Mouse (Mus musculus) embryonic facial prominence, embryonic 15.5 days (tissue): ENCODE measurements around the gene Tdrd3. TPM values are rescaled to one million over a fixed set of nuclear protein-coding genes. Genes with fewer than 3 reads are reported as not detected.

Experiments
- ATAC-seq: fragments of 200-750 bp; cut with Nextera tagmentation; 2 replicates; pipeline ENCODE4 v1.8.0; 2017; ENCODE audit warnings: low read depth, moderate TSS enrichment; ENCODE audit not compliant: insufficient number of reproducible peaks, low FRiP score, low TSS enrichment
- H3K27ac ChIP-seq: fragments of 300-500 bp; sonication (generic); replicated peaks from 2 replicates; pipeline ENCODE4 v1.5.1; 2015; ENCODE audit warnings: mild to moderate bottlenecking, inconsistent platforms
- H3K27me3 ChIP-seq: fragments of 300-500 bp; sonication (generic); 2 replicates; pipeline ENCODE4 v1.6.1; 2015; ENCODE audit warnings: inconsistent platforms
- H3K36me3 ChIP-seq: fragments of 300-500 bp; sonication (generic); 2 replicates; pipeline ENCODE4 v1.6.1; 2015; ENCODE audit warnings: mild to moderate bottlenecking, inconsistent platforms
- H3K4me1 ChIP-seq: fragments of 300-500 bp; sonication (generic); 2 replicates; pipeline ENCODE4 v1.6.1; 2015; ENCODE audit warnings: inconsistent platforms
- H3K4me2 ChIP-seq: fragments of 300-500 bp; sonication (generic); replicated peaks from 2 replicates; pipeline ENCODE4 v1.6.1; 2015; ENCODE audit warnings: mild to moderate bottlenecking, inconsistent platforms
- H3K4me3 ChIP-seq: fragments of 300-500 bp; sonication (generic); replicated peaks from 2 replicates; pipeline ENCODE4 v1.5.1; 2015; ENCODE audit warnings: mild to moderate bottlenecking, inconsistent platforms
- H3K9ac ChIP-seq: fragments of 300-500 bp; sonication (generic); 2 replicates; pipeline ENCODE4 v1.6.1; 2015; ENCODE audit warnings: inconsistent platforms
- H3K9me3 ChIP-seq: fragments of 300-500 bp; sonication (generic); replicated peaks from 2 replicates; pipeline ENCODE4 v1.6.1; 2016; ENCODE audit warnings: inconsistent platforms
- WGBS: fragments of 180-500 bp; shearing (Covaris S2); methylation state at CpG from one replicate; pipeline ENCODE4 v1.1.7; 2015; 5-methylcytosine and 5-hydroxymethylcytosine counted together
- polyA plus RNA-seq: library from polyadenylated mRNA; unstranded; fragments of >200 nt; fragmentation: Nextera tagmentation; extraction: Ambion mirVana; gene quantifications from 2 replicates; pipeline ENCODE4 v1.2.1, GENCODE M21; 2015

The Tdrd3 gene
- polyA plus RNA-seq, 1 experiment from 2014 or later, result 32.3 TPM

DNA sequence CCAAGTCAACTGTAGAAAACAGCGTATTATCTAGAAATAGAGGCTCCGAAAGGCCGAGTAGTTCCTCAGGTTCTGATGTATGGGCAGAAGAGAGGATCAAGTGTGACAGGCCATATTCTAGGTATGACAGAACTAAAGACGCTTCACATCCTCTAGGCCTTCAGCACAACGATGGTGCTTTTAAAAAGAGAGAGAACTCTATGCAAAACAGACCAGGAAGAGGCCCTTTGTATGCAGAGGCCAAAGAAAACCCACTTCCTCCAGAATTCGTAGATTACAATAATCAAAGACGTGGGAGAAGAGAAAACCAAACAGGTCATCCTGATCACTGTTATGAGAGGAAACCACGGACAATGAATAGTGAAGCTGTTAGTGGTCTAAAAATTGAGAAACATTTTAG lies 89.5 kb downstream of the Tdrd3 start:
- Histone ChIP-seq H3K27ac (no peak overlapping the region), H3K4me1 (no peaks in the 10 kb centered on the region), H3K4me2 (no peak overlapping the region), H3K9ac (no peak overlapping the region), H3K36me3 (peaks cover 18% of the 10 kb centered on the region), H3K27me3 (no peaks in the 10 kb centered on the region), H3K4me3 (no peak overlapping the region), H3K9me3 (no peaks in the 10 kb centered on the region)
- WGBS, result 89% methylated on average over 8 of the region's 8 CpGs
- no peak for ATAC-seq

GRCm38 (mm10) chr14:87515281-87515680 lies 98.8 kb downstream of the Tdrd3 start:
- no peaks in the 10 kb centered on the region for H3K27me3 ChIP-seq
- H3K4me3 ChIP-seq, result no peak overlapping the region
- H3K4me1 ChIP-seq, result no peaks in the 10 kb centered on the region
- no peak overlapping the region for H3K27ac ChIP-seq
- WGBS, result 73% methylated on average over 3 of the region's 3 CpGs
- ATAC-seq, result no peak
- no peak overlapping the region for H3K4me2 ChIP-seq
- no peaks in the 10 kb centered on the region; the same call in 1 of the 2 replicates for H3K36me3 ChIP-seq
- H3K9ac ChIP-seq, result no peak overlapping the region
- H3K9me3 ChIP-seq, result no peaks in the 10 kb centered on the region

- no peak for ATAC-seq
- no peak overlapping the region for H3K27ac ChIP-seq
- H3K9me3 ChIP-seq, result no peaks in the 10 kb centered on the region
- H3K4me1 ChIP-seq, result no peaks in the 10 kb centered on the region
- H3K4me2 ChIP-seq, result no peak overlapping the region
- 68% methylated on average over 4 of the region's 4 CpGs for WGBS
- no peak overlapping the region for H3K9ac ChIP-seq
- no peaks in the 10 kb centered on the region for H3K27me3 ChIP-seq
- H3K36me3 ChIP-seq, result no peaks in the 10 kb centered on the region; the same call in 1 of the 2 replicates
- H3K4me3 ChIP-seq, result no peak overlapping the region
Observed at GRCm38 (mm10) chr14:87517381-87517780, 100.9 kb downstream of the Tdrd3 start.

DNA sequence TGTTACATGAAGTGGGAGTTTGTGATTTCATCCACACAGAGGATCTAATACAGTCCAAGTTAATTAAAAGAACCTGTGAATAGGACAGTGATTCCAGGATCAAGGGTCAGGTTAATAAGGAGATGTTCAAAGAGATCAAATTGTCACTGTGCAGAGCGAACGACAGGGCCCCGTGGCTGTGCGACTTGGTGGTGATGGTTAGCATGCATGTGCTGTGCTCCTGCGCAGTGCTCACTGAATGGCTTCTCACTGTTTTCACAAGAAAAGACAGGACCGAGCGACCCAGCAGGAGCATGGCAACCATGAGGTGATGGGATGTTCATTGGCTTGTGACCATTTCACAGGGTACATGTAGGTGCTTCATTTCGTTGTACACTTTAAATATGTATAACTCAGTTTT lies 115.4 kb downstream of the Tdrd3 start:
- no peak overlapping the region for H3K27ac ChIP-seq
- H3K4me1 ChIP-seq, result no peaks in the 10 kb centered on the region
- no peak for ATAC-seq
- 91% methylated on average over 8 of the region's 8 CpGs for WGBS
- H3K36me3 ChIP-seq, result peaks cover 3% of the 10 kb centered on the region; the same call in 1 of the 2 replicates
- no peak overlapping the region for H3K4me3 ChIP-seq
- no peaks in the 10 kb centered on the region for H3K27me3 ChIP-seq
- no peak overlapping the region for H3K9ac ChIP-seq
- no peak overlapping the region for H3K4me2 ChIP-seq
- H3K9me3 ChIP-seq, result no peaks in the 10 kb centered on the region

DNA sequence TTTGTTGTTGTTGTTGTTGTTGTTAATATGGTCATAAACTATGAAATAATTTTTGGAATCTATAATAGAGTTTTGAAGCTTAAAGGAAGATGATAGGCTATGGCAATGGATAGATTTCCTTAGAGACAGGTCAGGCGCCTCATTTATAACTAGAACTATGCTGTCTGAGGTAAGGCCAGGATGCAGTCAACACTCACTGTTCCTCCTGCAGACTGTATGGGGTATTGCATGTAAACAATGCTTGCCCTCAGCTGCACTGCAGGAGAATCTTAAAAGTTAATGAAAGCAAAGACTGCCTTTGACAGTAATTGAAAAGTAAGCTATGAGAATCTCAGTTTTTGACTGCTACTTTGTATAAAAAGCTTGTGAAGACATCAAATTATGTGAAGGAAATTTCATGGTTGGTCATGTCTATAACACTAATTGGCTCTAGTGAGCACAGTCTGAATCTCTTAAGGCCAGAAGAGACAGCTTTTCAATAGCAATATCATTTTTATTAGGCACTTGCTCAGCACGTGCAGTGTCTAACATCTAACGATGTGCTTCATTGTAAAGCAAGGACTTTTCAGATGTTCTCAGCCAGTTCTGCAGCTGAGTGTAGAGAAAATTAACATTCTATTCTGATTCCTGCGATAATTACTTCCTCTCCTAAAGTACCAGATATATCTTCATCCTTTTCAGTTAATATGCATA lies 120.8 kb downstream of the Tdrd3 start:
- Histone ChIP-seq H3K4me2 (no peak overlapping the region), H3K27me3 (no peaks in the 10 kb centered on the region), H3K9me3 (no peaks in the 10 kb centered on the region), H3K4me1 (no peaks in the 10 kb centered on the region), H3K4me3 (no peak overlapping the region), H3K9ac (no peak overlapping the region), H3K36me3 (peaks cover 4% of the 10 kb centered on the region; the same call in 1 of the 2 replicates), H3K27ac (no peak overlapping the region)
- no peak for ATAC-seq
- WGBS, result 89% methylated on average over 4 of the region's 4 CpGs

DNA sequence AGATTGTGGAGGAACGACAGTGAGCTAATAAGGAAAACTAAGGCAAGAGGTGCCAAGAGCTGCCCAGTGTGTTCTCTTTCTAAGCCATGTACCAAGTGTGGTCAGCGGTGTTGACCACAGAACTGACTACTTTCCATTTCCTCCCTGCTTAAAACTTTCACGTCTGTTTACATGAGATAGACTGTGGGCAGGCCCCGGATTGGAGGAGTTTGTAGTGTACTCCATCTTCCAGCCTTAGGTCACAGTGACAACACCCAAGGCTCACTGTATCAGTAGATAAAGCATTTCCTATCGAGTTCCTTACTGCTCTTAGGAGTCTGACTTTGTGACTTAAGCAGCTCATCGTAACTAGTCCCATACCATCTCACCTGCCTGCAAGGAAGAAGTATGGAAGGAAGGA lies 133.5 kb downstream of the Tdrd3 start:
- no peak overlapping the region for H3K4me3 ChIP-seq
- peaks cover 10% of the 10 kb centered on the region; the same call in 1 of the 2 replicates for H3K36me3 ChIP-seq
- no peak overlapping the region for H3K4me2 ChIP-seq
- H3K9me3 ChIP-seq, result no peaks in the 10 kb centered on the region
- ATAC-seq, result no peak
- no peaks in the 10 kb centered on the region for H3K27me3 ChIP-seq
- H3K4me1 ChIP-seq, result no peaks in the 10 kb centered on the region
- H3K9ac ChIP-seq, result no peak overlapping the region
- no peak overlapping the region for H3K27ac ChIP-seq
- 92% methylated on average over 6 of the region's 6 CpGs for WGBS

DNA sequence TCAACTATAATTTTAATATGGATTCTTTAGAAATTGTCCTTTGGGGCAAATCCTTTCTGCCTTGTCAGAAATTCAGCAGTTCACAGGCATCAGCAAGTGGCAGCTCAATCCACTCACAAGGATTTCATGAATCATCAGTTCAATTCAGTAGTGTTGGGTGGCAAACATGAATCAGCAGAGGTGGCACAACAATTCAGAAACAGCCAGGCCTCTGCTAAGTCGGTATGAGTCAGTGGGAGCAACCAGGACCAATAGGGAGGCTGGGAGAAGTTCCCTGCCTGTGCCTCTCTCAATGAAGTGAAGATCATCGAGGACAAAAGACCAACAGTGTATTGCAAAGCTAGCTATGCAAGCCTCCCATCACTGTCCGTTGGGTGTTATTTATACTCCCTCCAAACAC lies 135.8 kb downstream of the Tdrd3 start:
- H3K36me3 ChIP-seq, result no peaks in the 10 kb centered on the region
- H3K4me3 ChIP-seq, result no peak overlapping the region
- H3K4me1 ChIP-seq, result no peaks in the 10 kb centered on the region
- no peak overlapping the region for H3K9ac ChIP-seq
- WGBS, result 69% methylated on average over 3 of the region's 3 CpGs
- no peaks in the 10 kb centered on the region for H3K9me3 ChIP-seq
- no peak overlapping the region for H3K4me2 ChIP-seq
- no peak overlapping the region for H3K27ac ChIP-seq
- H3K27me3 ChIP-seq, result no peaks in the 10 kb centered on the region
- ATAC-seq, result no peak

DNA sequence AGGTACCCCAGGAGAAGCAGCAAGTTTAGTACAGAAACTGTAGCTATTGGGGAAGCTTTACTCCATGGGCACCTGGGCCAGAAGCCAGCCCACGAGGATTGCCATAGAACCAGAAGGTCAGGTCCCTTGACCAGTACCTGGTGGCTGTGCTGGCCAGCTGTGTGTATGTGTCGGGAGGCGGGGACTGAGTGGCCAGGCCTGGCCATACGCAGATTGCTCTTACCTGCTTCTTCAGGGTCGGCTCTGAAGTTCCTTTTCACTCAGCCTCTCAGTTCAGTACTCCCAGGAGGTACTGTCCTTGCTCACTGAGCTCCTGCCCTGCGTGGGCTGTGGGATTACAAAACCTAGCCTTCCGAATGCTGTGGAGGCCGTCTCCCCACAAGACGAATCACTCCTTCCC lies 147.4 kb downstream of the Tdrd3 start:
- H3K36me3 ChIP-seq, result no peaks in the 10 kb centered on the region
- no peak overlapping the region for H3K9ac ChIP-seq
- H3K27me3 ChIP-seq, result peaks cover 3% of the 10 kb centered on the region; the same call in 1 of the 2 replicates
- H3K9me3 ChIP-seq, result no peaks in the 10 kb centered on the region
- no peak overlapping the region for H3K27ac ChIP-seq
- no peak overlapping the region for H3K4me3 ChIP-seq
- WGBS, result 76% methylated on average over 9 of the region's 9 CpGs
- peaks cover 17% of the 10 kb centered on the region for H3K4me1 ChIP-seq
- no peak overlapping the region for H3K4me2 ChIP-seq
- ATAC-seq, result no peak

DNA sequence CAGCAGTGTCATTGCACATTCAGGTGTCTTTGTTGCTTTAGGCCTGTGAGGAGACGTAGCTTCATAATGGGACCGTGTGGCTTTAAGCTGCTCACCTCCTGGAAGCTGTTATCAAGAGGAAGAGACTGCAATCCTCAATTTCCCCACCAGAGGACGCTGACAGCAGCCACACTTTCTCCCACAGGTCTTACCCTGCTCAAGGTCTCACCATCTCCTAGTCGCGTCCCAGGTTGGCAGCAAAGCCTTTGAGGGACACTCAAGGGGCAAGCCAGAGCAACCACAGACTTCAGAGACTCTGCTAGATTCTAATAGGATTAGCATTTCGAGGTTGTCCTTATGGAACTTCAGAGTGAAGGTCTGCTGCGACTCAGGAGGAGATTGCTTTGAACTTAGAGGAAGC lies 149.8 kb downstream of the Tdrd3 start:
- no peak overlapping the region for H3K4me2 ChIP-seq
- peaks cover 3% of the 10 kb centered on the region; the same call in 1 of the 2 replicates for H3K27me3 ChIP-seq
- WGBS, result 29% methylated on average over 7 of the region's 7 CpGs
- no peak overlapping the region for H3K9ac ChIP-seq
- H3K27ac ChIP-seq, result no peak overlapping the region
- H3K36me3 ChIP-seq, result no peaks in the 10 kb centered on the region
- peaks cover 17% of the 10 kb centered on the region for H3K4me1 ChIP-seq
- no peak overlapping the region for H3K4me3 ChIP-seq
- no peak for ATAC-seq
- H3K9me3 ChIP-seq, result no peaks in the 10 kb centered on the region

DNA sequence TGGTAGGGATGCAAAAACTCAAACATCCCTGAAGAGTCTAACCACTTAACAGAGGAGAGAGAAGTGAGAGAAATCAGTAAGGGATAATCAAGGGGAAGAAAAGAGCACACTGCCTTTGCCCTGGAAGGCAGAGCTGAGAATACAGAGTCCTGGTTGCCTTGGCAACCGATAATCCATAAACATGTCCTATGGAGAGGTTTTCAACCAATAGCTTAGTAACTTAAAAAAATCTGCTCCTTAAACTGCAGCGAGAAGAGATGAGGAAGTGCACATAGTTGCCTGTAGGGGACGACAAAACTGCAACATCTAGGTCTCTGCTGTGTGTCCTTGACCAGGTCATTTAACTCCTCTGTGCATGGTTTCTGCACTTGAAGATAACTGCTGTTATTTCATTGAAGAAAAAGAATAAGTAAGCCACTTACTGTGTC lies 150.6 kb downstream of the Tdrd3 start:
- no peaks in the 10 kb centered on the region for H3K9me3 ChIP-seq
- peaks cover 3% of the 10 kb centered on the region; the same call in 1 of the 2 replicates for H3K27me3 ChIP-seq
- no peak for ATAC-seq
- 27% methylated on average over 3 of the region's 3 CpGs for WGBS
- no peak overlapping the region; the same call in 1 of the 2 replicates for H3K4me2 ChIP-seq
- peaks cover 17% of the 10 kb centered on the region for H3K4me1 ChIP-seq
- H3K36me3 ChIP-seq, result no peaks in the 10 kb centered on the region
- H3K9ac ChIP-seq, result no peak overlapping the region
- no peak overlapping the region for H3K4me3 ChIP-seq
- H3K27ac ChIP-seq, result no peak overlapping the region

DNA sequence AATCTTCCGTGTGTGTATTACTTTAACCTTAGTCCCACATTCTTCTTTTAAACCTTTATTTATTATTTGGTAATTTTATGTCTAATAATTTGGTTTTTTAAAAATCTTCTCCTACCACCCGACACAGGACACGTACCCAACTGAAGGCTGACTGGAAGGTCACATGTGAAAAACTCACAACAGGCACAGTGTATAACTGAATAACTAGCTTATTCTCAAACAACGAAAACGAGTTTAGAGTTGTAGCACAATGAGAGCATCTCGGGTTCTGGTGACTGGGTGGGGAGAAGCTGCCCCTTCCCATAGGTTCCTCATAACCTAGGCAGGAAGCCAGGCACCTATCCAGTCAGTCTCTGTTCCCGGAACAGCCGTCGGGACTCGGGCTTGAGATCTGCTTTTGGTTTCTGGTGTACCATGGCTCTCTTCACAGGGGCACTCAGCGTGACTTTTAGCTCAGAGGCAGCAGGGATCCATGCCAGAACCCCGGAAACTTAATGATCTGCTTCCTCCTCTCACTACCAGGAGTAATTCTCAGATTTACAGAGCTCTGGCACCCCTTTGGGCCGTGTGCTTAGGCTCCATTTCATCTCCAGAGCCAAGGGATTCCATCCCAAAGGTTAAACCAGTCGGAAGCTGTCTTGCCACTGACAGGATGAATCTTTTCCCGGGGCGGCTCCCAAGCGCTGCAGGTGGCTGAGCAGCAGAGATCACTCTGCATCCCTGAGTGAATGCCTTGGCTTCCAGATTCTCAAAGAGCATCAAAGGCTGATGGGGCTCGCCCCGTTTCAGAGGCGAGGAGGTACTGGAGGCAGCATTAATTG lies 151.4 kb downstream of the Tdrd3 start:
- Histone ChIP-seq H3K4me1 (peaks cover 17% of the 10 kb centered on the region), H3K4me2 (peak overlapping the region; percentile 61), H3K9me3 (no peaks in the 10 kb centered on the region), H3K27ac (peak overlapping the region; percentile 63), H3K4me3 (peak overlapping the region; percentile 32), H3K27me3 (peaks cover 3% of the 10 kb centered on the region; the same call in 1 of the 2 replicates), H3K9ac (no peak overlapping the region), H3K36me3 (no peaks in the 10 kb centered on the region)
- 11% methylated on average over 20 of the region's 20 CpGs for WGBS
- ATAC-seq, result peak; percentile 68
